Mouse (Mus musculus) spleen, adult 2 months (tissue): ENCODE measurements around the gene Rtkn.

Experiments
- CTCF ChIP-seq: fragments of 200-500 bp; IDR thresholded peaks from 2 replicates; pipeline ENCODE4 v1.5.1; 2011; ENCODE audit warnings: mild to moderate bottlenecking, inconsistent platforms; ENCODE audit not compliant: insufficient read depth, insufficient read length, insufficient replicate concordance; ENCODE audit errors: extremely low read depth
- POLR2A ChIP-seq: fragments of 200-500 bp; IDR thresholded peaks from 2 replicates; pipeline ENCODE4 v1.6.1; 2011; ENCODE audit warnings: low read depth, low read length, inconsistent platforms

- peak; percentile 33; the same call in 1 of the 2 replicates for TF ChIP-seq CTCF
- TF ChIP-seq POLR2A = no peak
These were observed 34.0 kb upstream of the Rtkn start, which contains the start of the genes Ccdc142 and Gm42688 for GRCm38 (mm10) chr6:83101316-83101687.
